Mouse (Mus musculus): Measurements from ENCODE around the gene Tcam1. TPM values are rescaled to one million over a fixed set of nuclear protein-coding genes. Genes with fewer than 3 reads are reported as not detected.
A peak's percentile ranks its signal among the peaks of the same experiment; 100 is the strongest.
"Not testable (repeated sequence)": the region's sequence is repeated elsewhere in the genome, so short reads cannot be mapped to it uniquely, and the experiment has no call there.

The Tcam1 gene
- polyA plus RNA-seq (2014; fragmentation: Nextera tagmentation; extraction: Ambion mirVana): 0.05 and 0.07 TPM in 2 replicates

- WGBS: 7% methylated on average over 25 of the region's 25 CpGs
- Histone ChIP-seq H3K36me3 (ENCODE audit: control insufficient read depth, insufficient read depth, low read length) (no peaks in the 10 kb centered on the region), H3K27me3 (ENCODE audit: control insufficient read depth, insufficient read depth, low read length) (no peaks in the 10 kb centered on the region), H3K27ac (replicated peaks in 1 of 2; ENCODE audit: control insufficient read depth in 1 of 2, insufficient read depth in 1 of 2, low read depth in 2 of 2, low read length in 2 of 2) (no peak within 1 kb of the TSS), H3K9me3 (ENCODE audit: control insufficient read depth, low read length) (no peaks in the 10 kb centered on the region), H3K4me3 (ENCODE audit: control insufficient read depth in 1 of 2, insufficient read depth in 1 of 2, low read depth in 1 of 2, low read length in 2 of 2) (0 out of 4 replicates have a peak within 1 kb of the TSS, but pooled peaks of 1 of the 2 experiments have one; percentile 9), H3K4me2 (ENCODE audit: low read length) (peak within 1 kb of the TSS; percentile 57), H3K4me1 (ENCODE audit: control insufficient read depth in 2 of 2, insufficient read depth in 2 of 2, low read length in 2 of 2) (peaks cover 9 to 12% of the 10 kb centered on the region in 2 experiments), H3K9ac (ENCODE audit: low read length) (no peak within 1 kb of the TSS)
- no peak; the same call in 1 of the 2 replicates for ATAC-seq (ENCODE audit: insufficient number of reproducible peaks, insufficient read depth, low FRiP score, low read depth)
Observed at GRCm38 (mm10) chr11:106276454-106276853, at the start of gene Tcam1. Tcam1 (plus strand) TSS chr11:106276672.

DNA sequence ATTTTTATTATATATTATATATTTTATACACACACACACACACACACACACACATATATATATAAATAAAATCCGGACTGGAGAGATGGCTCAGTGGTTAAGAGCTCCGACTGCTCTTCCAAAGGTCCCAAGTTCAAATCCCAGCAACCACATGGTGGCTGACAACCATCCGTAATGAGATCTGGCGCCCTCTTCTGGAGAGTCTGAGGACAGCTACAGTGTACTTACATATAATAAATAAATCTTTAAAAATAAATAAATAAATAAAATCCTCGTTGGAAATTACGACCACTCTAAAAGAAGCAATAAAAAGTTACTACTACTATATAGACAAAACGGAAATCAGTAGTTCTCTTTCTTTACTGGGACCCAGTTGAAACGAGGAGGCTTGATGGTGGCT, 42.5 kb upstream of the Tcam1 start:
- 86% methylated on average over 8 of the region's 8 CpGs for WGBS
- not testable (repeated sequence) for H3K4me3 ChIP-seq (ENCODE audit: control insufficient read depth in 1 of 2, insufficient read depth in 1 of 2, low read depth in 1 of 2, low read length in 2 of 2); H3K27ac ChIP-seq (replicated peaks in 1 of 2; ENCODE audit: control insufficient read depth in 1 of 2, insufficient read depth in 1 of 2, low read depth in 2 of 2, low read length in 2 of 2); H3K4me2 ChIP-seq (ENCODE audit: low read length); H3K9ac ChIP-seq (ENCODE audit: low read length); H3K27me3 ChIP-seq (ENCODE audit: control insufficient read depth, insufficient read depth, low read length); ATAC-seq (ENCODE audit: insufficient number of reproducible peaks, insufficient read depth, low FRiP score, low read depth); H3K9me3 ChIP-seq (ENCODE audit: control insufficient read depth, low read length); H3K4me1 ChIP-seq (ENCODE audit: control insufficient read depth in 2 of 2, insufficient read depth in 2 of 2, low read length in 2 of 2)
- peaks cover 88% of the 10 kb centered on the region for H3K36me3 ChIP-seq (ENCODE audit: control insufficient read depth, insufficient read depth, low read length)

DNA sequence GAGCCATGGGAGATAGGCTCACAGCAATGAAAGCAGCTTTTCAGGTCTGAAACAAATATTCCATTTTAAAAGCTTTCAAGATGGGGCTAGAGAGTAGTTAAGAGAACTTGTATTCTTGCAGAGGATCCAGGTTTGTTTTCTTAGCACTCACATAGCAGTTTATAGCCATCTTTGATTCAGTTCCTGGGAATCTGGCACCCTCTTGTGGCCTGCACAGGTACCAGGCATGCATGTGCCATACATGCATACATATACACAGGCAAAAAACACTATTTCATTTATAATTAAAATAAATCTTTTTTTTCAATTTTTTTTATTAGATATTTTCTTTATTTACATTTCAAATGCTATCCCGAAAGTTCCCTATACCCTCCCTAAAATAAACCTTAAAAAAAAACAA, 29.6 kb upstream of the Tcam1 start:
- no peaks in the 10 kb centered on the region for H3K9me3 ChIP-seq (ENCODE audit: control insufficient read depth, low read length)
- H3K4me3 ChIP-seq (ENCODE audit: control insufficient read depth in 1 of 2, insufficient read depth in 1 of 2, low read depth in 1 of 2, low read length in 2 of 2): no peak overlapping the region
- H3K27ac ChIP-seq (replicated peaks in 1 of 2; ENCODE audit: control insufficient read depth in 1 of 2, insufficient read depth in 1 of 2, low read depth in 2 of 2, low read length in 2 of 2): no peak overlapping the region
- H3K27me3 ChIP-seq (ENCODE audit: control insufficient read depth, insufficient read depth, low read length): no peaks in the 10 kb centered on the region
- 98% methylated on average over 1 of the region's 1 CpGs for WGBS
- peaks cover 100% of the 10 kb centered on the region for H3K36me3 ChIP-seq (ENCODE audit: control insufficient read depth, insufficient read depth, low read length)
- H3K4me2 ChIP-seq (ENCODE audit: low read length): no peak overlapping the region
- no peak for ATAC-seq (ENCODE audit: insufficient number of reproducible peaks, insufficient read depth, low FRiP score, low read depth)
- no peaks in the 10 kb centered on the region for H3K4me1 ChIP-seq (ENCODE audit: control insufficient read depth in 2 of 2, insufficient read depth in 2 of 2, low read length in 2 of 2)
- H3K9ac ChIP-seq (ENCODE audit: low read length): no peak overlapping the region

- H3K4me2 ChIP-seq (ENCODE audit: low read length): no peak overlapping the region
- H3K27ac ChIP-seq (replicated peaks in 1 of 2; ENCODE audit: control insufficient read depth in 1 of 2, insufficient read depth in 1 of 2, low read depth in 2 of 2, low read length in 2 of 2): no peak overlapping the region
- H3K36me3 ChIP-seq (ENCODE audit: control insufficient read depth, insufficient read depth, low read length): peaks cover 100% of the 10 kb centered on the region
- no peaks in the 10 kb centered on the region; a peak in 1 of 4 replicates for H3K4me1 ChIP-seq (ENCODE audit: control insufficient read depth in 2 of 2, insufficient read depth in 2 of 2, low read length in 2 of 2)
- WGBS: 84% methylated on average over 7 of the region's 7 CpGs
- no peak overlapping the region for H3K9ac ChIP-seq (ENCODE audit: low read length)
- H3K4me3 ChIP-seq (ENCODE audit: control insufficient read depth in 1 of 2, insufficient read depth in 1 of 2, low read depth in 1 of 2, low read length in 2 of 2): no peak overlapping the region
- ATAC-seq (ENCODE audit: insufficient number of reproducible peaks, insufficient read depth, low FRiP score, low read depth): no peak
- no peaks in the 10 kb centered on the region for H3K9me3 ChIP-seq (ENCODE audit: control insufficient read depth, low read length)
- no peaks in the 10 kb centered on the region for H3K27me3 ChIP-seq (ENCODE audit: control insufficient read depth, insufficient read depth, low read length)
Observed at GRCm38 (mm10) chr11:106249326-106249725, 27.1 kb upstream of the Tcam1 start.

- Histone ChIP-seq H3K4me1 (ENCODE audit: control insufficient read depth in 2 of 2, insufficient read depth in 2 of 2, low read length in 2 of 2) (peaks cover 4 to 18% of the 10 kb centered on the region in 2 experiments), H3K4me2 (ENCODE audit: low read length) (peak overlapping the region; percentile 95), H3K9me3 (ENCODE audit: control insufficient read depth, low read length) (no peaks in the 10 kb centered on the region), H3K27ac (replicated peaks in 1 of 2; ENCODE audit: control insufficient read depth in 1 of 2, insufficient read depth in 1 of 2, low read depth in 2 of 2, low read length in 2 of 2) (0 out of 4 replicates have a peak overlapping the region, but pooled peaks of 1 of the 2 experiments have one; percentile 71), H3K36me3 (ENCODE audit: control insufficient read depth, insufficient read depth, low read length) (peaks cover 68% of the 10 kb centered on the region), H3K27me3 (ENCODE audit: control insufficient read depth, insufficient read depth, low read length) (no peaks in the 10 kb centered on the region), H3K9ac (ENCODE audit: low read length) (peak overlapping the region; percentile 85), H3K4me3 (ENCODE audit: control insufficient read depth in 1 of 2, insufficient read depth in 1 of 2, low read depth in 1 of 2, low read length in 2 of 2) (peak overlapping the region; percentile 50 to 74)
- ATAC-seq (ENCODE audit: insufficient number of reproducible peaks, insufficient read depth, low FRiP score, low read depth): no peak
- WGBS: 16% methylated on average over 2 of the region's 2 CpGs
Observed at GRCm38 (mm10) chr11:106254767-106255166, 21.7 kb upstream of the Tcam1 start.

- H3K27ac ChIP-seq (replicated peaks in 1 of 2; ENCODE audit: control insufficient read depth in 1 of 2, insufficient read depth in 1 of 2, low read depth in 2 of 2, low read length in 2 of 2): peak overlapping the region; percentile 36 to 71; a peak in 3 of 4 replicates
- peak overlapping the region; percentile 85 for H3K9ac ChIP-seq (ENCODE audit: low read length)
- no peaks in the 10 kb centered on the region for H3K9me3 ChIP-seq (ENCODE audit: control insufficient read depth, low read length)
- WGBS: 2% methylated on average over 22 of the region's 22 CpGs
- H3K4me3 ChIP-seq (ENCODE audit: control insufficient read depth in 1 of 2, insufficient read depth in 1 of 2, low read depth in 1 of 2, low read length in 2 of 2): peak overlapping the region; percentile 50 to 74
- H3K36me3 ChIP-seq (ENCODE audit: control insufficient read depth, insufficient read depth, low read length): peaks cover 64% of the 10 kb centered on the region
- no peaks in the 10 kb centered on the region for H3K27me3 ChIP-seq (ENCODE audit: control insufficient read depth, insufficient read depth, low read length)
- H3K4me2 ChIP-seq (ENCODE audit: low read length): peak overlapping the region; percentile 95
- no peak; the same call in 1 of the 2 replicates for ATAC-seq (ENCODE audit: insufficient number of reproducible peaks, insufficient read depth, low FRiP score, low read depth)
- peaks cover 4 to 18% of the 10 kb centered on the region in 2 experiments for H3K4me1 ChIP-seq (ENCODE audit: control insufficient read depth in 2 of 2, insufficient read depth in 2 of 2, low read length in 2 of 2)
Observed at GRCm38 (mm10) chr11:106255174-106255573, 21.3 kb upstream of the Tcam1 start.

DNA sequence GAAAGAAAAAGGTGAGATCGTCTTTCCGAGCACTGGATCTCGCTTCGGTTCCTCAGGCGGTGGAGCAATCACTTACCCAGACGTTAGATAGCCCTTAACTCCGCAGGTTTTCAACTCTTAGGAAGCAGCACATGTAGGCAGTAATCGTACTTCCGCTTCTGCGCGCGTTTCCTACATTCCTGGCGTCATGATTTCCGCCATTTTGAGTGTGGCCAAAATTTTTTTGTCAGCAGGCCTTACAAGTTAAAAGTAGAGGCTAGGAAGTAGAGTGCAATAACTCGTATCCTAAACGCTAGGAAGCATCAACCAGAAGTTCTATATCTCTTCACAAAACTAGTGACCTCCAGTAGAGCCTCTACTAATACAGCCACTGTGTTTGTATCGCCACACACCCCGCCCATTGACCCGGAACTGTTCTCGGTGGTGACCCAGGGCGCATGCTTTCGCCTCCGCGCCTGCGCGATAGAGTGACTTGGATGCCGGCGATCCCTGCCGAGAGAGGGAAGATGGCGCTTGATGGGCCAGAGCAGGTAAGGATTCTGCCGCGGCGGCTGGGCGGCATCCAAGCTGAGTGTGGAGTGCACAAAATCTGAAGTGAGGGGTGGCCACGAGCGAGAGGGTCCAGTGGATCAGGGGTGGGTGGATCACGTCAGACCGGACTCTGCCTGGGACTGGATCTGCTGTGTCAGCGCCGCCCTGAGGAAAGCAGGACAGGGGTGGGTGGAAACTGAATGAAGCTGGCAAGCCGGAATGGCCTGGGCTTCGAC, 20.6 kb upstream of the Tcam1 start, which contains the start of the genes Ftsj3 and Psmc5:
TSS of gene Ftsj3 (minus strand) at position 395 of the 767 bp plus-strand sequence.
TSS of gene Psmc5 (plus strand) at position 470 of the 767 bp plus-strand sequence.
- ATAC-seq (ENCODE audit: insufficient number of reproducible peaks, insufficient read depth, low FRiP score, low read depth): peak; percentile 78
- H3K27me3 ChIP-seq (ENCODE audit: control insufficient read depth, insufficient read depth, low read length): no peaks in the 10 kb centered on the region
- no peaks in the 10 kb centered on the region for H3K9me3 ChIP-seq (ENCODE audit: control insufficient read depth, low read length)
- peak within 1 kb of the TSS; percentile 85 for H3K9ac ChIP-seq (ENCODE audit: low read length)
- peaks cover 62% of the 10 kb centered on the region for H3K36me3 ChIP-seq (ENCODE audit: control insufficient read depth, insufficient read depth, low read length)
- under 1% methylated on average over 42 of the region's 42 CpGs for WGBS
- H3K4me2 ChIP-seq (ENCODE audit: low read length): peak within 1 kb of the TSS; percentile 95
- peak within 1 kb of the TSS; percentile 50 to 74 for H3K4me3 ChIP-seq (ENCODE audit: control insufficient read depth in 1 of 2, insufficient read depth in 1 of 2, low read depth in 1 of 2, low read length in 2 of 2)
- peaks cover 4 to 18% of the 10 kb centered on the region in 2 experiments for H3K4me1 ChIP-seq (ENCODE audit: control insufficient read depth in 2 of 2, insufficient read depth in 2 of 2, low read length in 2 of 2)
- peak within 1 kb of the TSS; percentile 36 to 71 for H3K27ac ChIP-seq (replicated peaks in 1 of 2; ENCODE audit: control insufficient read depth in 1 of 2, insufficient read depth in 1 of 2, low read depth in 2 of 2, low read length in 2 of 2)
